Mouse (Mus musculus): ENCODE results near the gene Mtmr11. TPM values are rescaled to one million over a fixed set of nuclear protein-coding genes. Genes with fewer than 3 reads are reported as not detected.

Mtmr11 gene
- polyA plus RNA-seq, 1 experiment: 4.6 TPM

- Histone ChIP-seq H3ac (ENCODE audit: control insufficient read depth, insufficient read length) (peak overlapping the region; percentile 11), H3K36me3 (ENCODE audit: control insufficient read depth, insufficient read depth) (peaks cover 8% of the 10 kb centered on the region), H3K27me3 (ENCODE audit: control insufficient read depth, insufficient read depth, insufficient read length) (no peaks in the 10 kb centered on the region), H3K79me2 (ENCODE audit: control insufficient read depth, insufficient read depth) (no peaks in the 10 kb centered on the region), H3K4me2 (ENCODE audit: low read depth) (peak overlapping the region; percentile 97), H3K4me3 (peak overlapping the region; percentile 31)
- TF ChIP-seq CEBPB (IDR thresholded peaks at IDR 0.05; ENCODE audit: insufficient read depth, poor library complexity, severe bottlenecking) (no peak), REST (IDR thresholded peaks at IDR 0.05; ENCODE audit: insufficient read depth, insufficient read length) (no peak), MYOD1 (IDR thresholded peaks at IDR 0.05; ENCODE audit: control insufficient read depth in 1 of 3, insufficient read length in 2 of 3, low read depth in 2 of 3) (no peak), MAX (IDR thresholded peaks at IDR 0.05; ENCODE audit: low read depth) (no peak), E2F4 (IDR thresholded peaks at IDR 0.05; ENCODE audit: insufficient read depth) (no peak), POLR2A (IDR thresholded peaks at IDR 0.05; ENCODE audit: insufficient read length, low read depth) (peak; percentile 42), SRF (IDR thresholded peaks at IDR 0.05; ENCODE audit: control insufficient read depth, insufficient read length, low read depth) (no peak), POLR2AphosphoS2 (IDR thresholded peaks at IDR 0.05; ENCODE audit: insufficient read length, low read depth) (peak; percentile 31), TCF12 (IDR thresholded peaks at IDR 0.05; ENCODE audit: insufficient read depth, poor library complexity, severe bottlenecking) (no peak), USF1 (IDR thresholded peaks at IDR 0.05; ENCODE audit: low read depth) (no peak), TCF3 (IDR thresholded peaks at IDR 0.05; ENCODE audit: insufficient read length, low read depth) (no peak), MYOG (IDR thresholded peaks at IDR 0.05; ENCODE audit: control insufficient read depth in 1 of 3, insufficient read depth in 1 of 3, insufficient read length in 2 of 3, low read depth in 2 of 3) (no peak)
Observed at GRCm38 (mm10) chr3:96160803-96161516, 844 bp upstream of the Mtmr11 start.

DNA sequence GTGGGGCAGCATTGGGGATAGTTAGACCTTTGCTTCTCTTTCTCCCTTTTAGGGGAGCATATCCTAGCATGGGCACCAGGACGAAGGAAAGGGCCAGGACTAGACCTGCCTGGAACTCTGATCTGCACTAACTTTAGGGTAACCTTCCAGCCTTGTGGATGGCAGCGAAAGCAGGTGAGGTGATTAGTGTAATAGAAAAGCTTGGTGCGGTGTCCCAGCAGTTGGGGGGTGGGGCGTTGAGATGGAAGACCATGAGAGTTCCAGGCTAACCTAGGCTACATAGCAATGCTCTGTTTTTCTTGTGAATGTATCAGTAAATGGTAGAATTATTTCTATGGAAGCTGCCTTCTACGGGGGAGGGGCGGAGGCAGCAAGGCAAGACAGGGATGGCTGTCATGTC is 1.2 kb downstream of the Mtmr11 start:
- Histone ChIP-seq H3ac (ENCODE audit: control insufficient read depth, insufficient read length) (no peak overlapping the region), H3K27me3 (ENCODE audit: control insufficient read depth, insufficient read depth, insufficient read length) (no peaks in the 10 kb centered on the region), H3K4me3 (no peak overlapping the region), H3K4me2 (ENCODE audit: low read depth) (peak overlapping the region; percentile 14), H3K79me2 (ENCODE audit: control insufficient read depth, insufficient read depth) (no peaks in the 10 kb centered on the region), H3K36me3 (ENCODE audit: control insufficient read depth, insufficient read depth) (no peaks in the 10 kb centered on the region)
- TF ChIP-seq MAX (IDR thresholded peaks at IDR 0.05; ENCODE audit: low read depth) (no peak), TCF3 (IDR thresholded peaks at IDR 0.05; ENCODE audit: insufficient read length, low read depth) (no peak), TCF12 (IDR thresholded peaks at IDR 0.05; ENCODE audit: insufficient read depth, poor library complexity, severe bottlenecking) (no peak)

GRCm38 (mm10) chr3:96168466-96169158 is 6.8 kb downstream of the Mtmr11 start:
- Histone ChIP-seq H3K27me3 (ENCODE audit: control insufficient read depth, insufficient read depth, insufficient read length) (no peaks in the 10 kb centered on the region), H3K4me3 (no peak overlapping the region), H3K36me3 (ENCODE audit: control insufficient read depth, insufficient read depth) (no peaks in the 10 kb centered on the region), H3K79me2 (ENCODE audit: control insufficient read depth, insufficient read depth) (peaks cover 19% of the 10 kb centered on the region), H3ac (ENCODE audit: control insufficient read depth, insufficient read length) (no peak overlapping the region), H3K4me2 (ENCODE audit: low read depth) (no peak overlapping the region)
- no peak for TF ChIP-seq MYOG (IDR thresholded peaks at IDR 0.05; ENCODE audit: control insufficient read depth in 1 of 3, insufficient read depth in 1 of 3, insufficient read length in 2 of 3, low read depth in 2 of 3)
- TF ChIP-seq MYOD1 (IDR thresholded peaks at IDR 0.05; ENCODE audit: control insufficient read depth in 1 of 3, insufficient read length in 2 of 3, low read depth in 2 of 3): no peak
- no peak for TF ChIP-seq TCF12 (IDR thresholded peaks at IDR 0.05; ENCODE audit: insufficient read depth, poor library complexity, severe bottlenecking)
- TF ChIP-seq SRF (IDR thresholded peaks at IDR 0.05; ENCODE audit: control insufficient read depth, insufficient read length, low read depth): no peak
- TF ChIP-seq E2F4 (IDR thresholded peaks at IDR 0.05; ENCODE audit: insufficient read depth): no peak
- no peak for TF ChIP-seq TCF3 (IDR thresholded peaks at IDR 0.05; ENCODE audit: insufficient read length, low read depth)

GRCm38 (mm10) chr3:96170276-96170675 is 8.5 kb downstream of the Mtmr11 start:
- no peak overlapping the region for H3ac ChIP-seq (ENCODE audit: control insufficient read depth, insufficient read length)
- peaks cover 9% of the 10 kb centered on the region for H3K36me3 ChIP-seq (ENCODE audit: control insufficient read depth, insufficient read depth)
- H3K4me3 ChIP-seq: no peak overlapping the region
- TF ChIP-seq REST (IDR thresholded peaks at IDR 0.05; ENCODE audit: insufficient read depth, insufficient read length): no peak
- TF ChIP-seq TCF3 (IDR thresholded peaks at IDR 0.05; ENCODE audit: insufficient read length, low read depth): no peak
- no peak for TF ChIP-seq E2F4 (IDR thresholded peaks at IDR 0.05; ENCODE audit: insufficient read depth)
- no peak for TF ChIP-seq POLR2A (IDR thresholded peaks at IDR 0.05; ENCODE audit: insufficient read length, low read depth)
- TF ChIP-seq POLR2AphosphoS2 (IDR thresholded peaks at IDR 0.05; ENCODE audit: insufficient read length, low read depth): no peak
- TF ChIP-seq MYOD1 (IDR thresholded peaks at IDR 0.05; ENCODE audit: control insufficient read depth in 1 of 3, insufficient read length in 2 of 3, low read depth in 2 of 3): no peak
- no peak for TF ChIP-seq CEBPB (IDR thresholded peaks at IDR 0.05; ENCODE audit: insufficient read depth, poor library complexity, severe bottlenecking)
- no peak for TF ChIP-seq MAX (IDR thresholded peaks at IDR 0.05; ENCODE audit: low read depth)
- TF ChIP-seq SRF (IDR thresholded peaks at IDR 0.05; ENCODE audit: control insufficient read depth, insufficient read length, low read depth): no peak
- TF ChIP-seq MYOG (IDR thresholded peaks at IDR 0.05; ENCODE audit: control insufficient read depth in 1 of 3, insufficient read depth in 1 of 3, insufficient read length in 2 of 3, low read depth in 2 of 3): no peak
- TF ChIP-seq USF1 (IDR thresholded peaks at IDR 0.05; ENCODE audit: low read depth): no peak
- no peak for TF ChIP-seq TCF12 (IDR thresholded peaks at IDR 0.05; ENCODE audit: insufficient read depth, poor library complexity, severe bottlenecking)
- peaks cover 35% of the 10 kb centered on the region for H3K79me2 ChIP-seq (ENCODE audit: control insufficient read depth, insufficient read depth)
- H3K27me3 ChIP-seq (ENCODE audit: control insufficient read depth, insufficient read depth, insufficient read length): no peaks in the 10 kb centered on the region
- H3K4me2 ChIP-seq (ENCODE audit: low read depth): no peak overlapping the region

All from myocyte (in vitro differentiated cells).